Mouse (Mus musculus): Measurements from ENCODE around the gene Snx9. TPM values are rescaled to one million over a fixed set of nuclear protein-coding genes. Genes with fewer than 3 reads are reported as not detected.

Gene Snx9
- polyA plus RNA-seq, 1 experiment: 0.32 TPM

- TF ChIP-seq TAL1 (IDR thresholded peaks at IDR 0.05; ENCODE audit: low read length): no peak
- no peak for TF ChIP-seq GATA1 (IDR thresholded peaks at IDR 0.05; ENCODE audit: low read length)
- Histone ChIP-seq H3K4me3 (replicated peaks) (no peak overlapping the region), H3K9me3 (ENCODE audit: control insufficient read depth, low read length) (no peaks in the 10 kb centered on the region), H3K4me1 (ENCODE audit: control insufficient read depth) (peaks cover 52% of the 10 kb centered on the region), H3K27me3 (ENCODE audit: control insufficient read depth) (no peaks in the 10 kb centered on the region), H3K36me3 (ENCODE audit: control insufficient read depth) (no peaks in the 10 kb centered on the region)
These were observed 41.6 kb upstream of the Snx9 start for GRCm38 (mm10) chr17:5799396-5800021.

- Histone ChIP-seq H3K27me3 (ENCODE audit: control insufficient read depth) (no peaks in the 10 kb centered on the region), H3K9me3 (ENCODE audit: control insufficient read depth, low read length) (no peaks in the 10 kb centered on the region), H3K36me3 (ENCODE audit: control insufficient read depth) (no peaks in the 10 kb centered on the region), H3K4me1 (ENCODE audit: control insufficient read depth) (peaks cover 52% of the 10 kb centered on the region), H3K4me3 (replicated peaks) (no peak overlapping the region)
- no peak for TF ChIP-seq GATA1 (IDR thresholded peaks at IDR 0.05; ENCODE audit: low read length)
- TF ChIP-seq TAL1 (IDR thresholded peaks at IDR 0.05; ENCODE audit: low read length): no peak
These were observed 40.9 kb upstream of the Snx9 start for GRCm38 (mm10) chr17:5800254-5800653.

GRCm38 (mm10) chr17:5800824-5801560 is 40.1 kb upstream of the Snx9 start:
- TF ChIP-seq GATA1 (IDR thresholded peaks at IDR 0.05; ENCODE audit: low read length) (no peak), TAL1 (IDR thresholded peaks at IDR 0.05; ENCODE audit: low read length) (no peak)
- Histone ChIP-seq H3K4me3 (replicated peaks) (no peak overlapping the region), H3K27me3 (ENCODE audit: control insufficient read depth) (no peaks in the 10 kb centered on the region), H3K36me3 (ENCODE audit: control insufficient read depth) (no peaks in the 10 kb centered on the region), H3K4me1 (ENCODE audit: control insufficient read depth) (peaks cover 52% of the 10 kb centered on the region), H3K9me3 (ENCODE audit: control insufficient read depth, low read length) (no peaks in the 10 kb centered on the region)

- Histone ChIP-seq H3K27me3 (ENCODE audit: control insufficient read depth) (no peaks in the 10 kb centered on the region), H3K9me3 (ENCODE audit: control insufficient read depth, low read length) (no peaks in the 10 kb centered on the region), H3K4me1 (ENCODE audit: control insufficient read depth) (peaks cover 45% of the 10 kb centered on the region), H3K36me3 (ENCODE audit: control insufficient read depth) (no peaks in the 10 kb centered on the region), H3K4me3 (replicated peaks) (peak overlapping the region; percentile 10)
- TF ChIP-seq GATA1 (IDR thresholded peaks at IDR 0.05; ENCODE audit: low read length) (no peak), TAL1 (IDR thresholded peaks at IDR 0.05; ENCODE audit: low read length) (no peak)
These were observed 39.1 kb upstream of the Snx9 start for GRCm38 (mm10) chr17:5801761-5802655.

GRCm38 (mm10) chr17:5802656-5802955 is 38.5 kb upstream of the Snx9 start:
- Histone ChIP-seq H3K4me1 (ENCODE audit: control insufficient read depth) (peaks cover 39% of the 10 kb centered on the region), H3K36me3 (ENCODE audit: control insufficient read depth) (no peaks in the 10 kb centered on the region), H3K4me3 (replicated peaks) (no peak overlapping the region), H3K27me3 (ENCODE audit: control insufficient read depth) (no peaks in the 10 kb centered on the region), H3K9me3 (ENCODE audit: control insufficient read depth, low read length) (no peaks in the 10 kb centered on the region)
- TF ChIP-seq GATA1 (IDR thresholded peaks at IDR 0.05; ENCODE audit: low read length) (no peak), TAL1 (IDR thresholded peaks at IDR 0.05; ENCODE audit: low read length) (no peak)

- Histone ChIP-seq H3K4me1 (ENCODE audit: control insufficient read depth) (peaks cover 31% of the 10 kb centered on the region), H3K4me3 (replicated peaks) (no peak overlapping the region), H3K27me3 (ENCODE audit: control insufficient read depth) (no peaks in the 10 kb centered on the region), H3K36me3 (ENCODE audit: control insufficient read depth) (no peaks in the 10 kb centered on the region), H3K9me3 (ENCODE audit: control insufficient read depth, low read length) (no peaks in the 10 kb centered on the region)
- TF ChIP-seq TAL1 (IDR thresholded peaks at IDR 0.05; ENCODE audit: low read length): no peak
- TF ChIP-seq GATA1 (IDR thresholded peaks at IDR 0.05; ENCODE audit: low read length): no peak
These were observed 37.7 kb upstream of the Snx9 start for GRCm38 (mm10) chr17:5803229-5804012.

GRCm38 (mm10) chr17:5804370-5805150 is 36.6 kb upstream of the Snx9 start:
- Histone ChIP-seq H3K9me3 (ENCODE audit: control insufficient read depth, low read length) (no peaks in the 10 kb centered on the region), H3K36me3 (ENCODE audit: control insufficient read depth) (no peaks in the 10 kb centered on the region), H3K4me1 (ENCODE audit: control insufficient read depth) (peaks cover 23% of the 10 kb centered on the region), H3K27me3 (ENCODE audit: control insufficient read depth) (no peaks in the 10 kb centered on the region), H3K4me3 (replicated peaks) (no peak overlapping the region)
- no peak for TF ChIP-seq TAL1 (IDR thresholded peaks at IDR 0.05; ENCODE audit: low read length)
- no peak for TF ChIP-seq GATA1 (IDR thresholded peaks at IDR 0.05; ENCODE audit: low read length)

Measured in erythroblast, embryonic 14.5 days (primary cell).